In genomic region chr13:3523459-3523858, GRCm38 (mm10) we compare ENCODE assay signal across 12 mouse cellular contexts. TPM values are rescaled to one million over a fixed set of nuclear protein-coding genes. Genes with fewer than 3 reads are reported as not detected.
DNase-seq lines count a peak whose midpoint lies in the region; TF ChIP-seq lines count a peak whose summit lies in the region.
"Had no signal": no experiment of that assay in that cellular context is flagged by ENCODE, and none has a peak within 500 bp of the region (broad histone marks: within the 10 kb centered on the region; RNA-seq: fewer than 3 reads in every experiment).

No protein-coding gene starts in this region.

- intact Hi-C loops in gastrocnemius, postnatal 36 days (cut with DNase I): no loop called here

- TF ChIP-seq CTCF in layer of hippocampus, adult 2 months (conservative IDR thresholded peaks at IDR 0.05): no peak

- H3K4me3 ChIP-seq in layer of hippocampus, adult 2 months: no peak overlapping the region
- H3K4me3 ChIP-seq: embryonic facial prominence, embryonic 15.5 days; liver, embryonic 12.5 days had no signal

- DNase-seq in adrenal gland, postnatal 36 days: peak; percentile 17 to 23
- no peak for DNase-seq in adrenal gland, adult 2 months
- DNase-seq in layer of hippocampus, adult 2 months (ENCODE audit: low spot score in 2 of 2): no peak
- DNase-seq in layer of hippocampus, adult 11-12 months (ENCODE audit: low spot score): no peak
- peak; percentile 64 for DNase-seq in MN1 (ENCODE audit: low spot score)
- DNase-seq in kidney, postnatal 14 days: peak; percentile 66
- DNase-seq in gastrocnemius, postnatal 36 days: no peak
- DNase-seq in urinary bladder, postnatal 36 days (ENCODE audit: low spot score in 2 of 2): no peak
- DNase-seq: adrenal gland, adult 8-10 months; thymus, adult 18-20 months had no signal

- 0 out of 2 replicates have a peak overlapping the region, but pooled peaks have one; percentile 14 for H3K27ac ChIP-seq in layer of hippocampus, adult 2 months
- H3K27ac ChIP-seq: embryonic facial prominence, embryonic 15.5 days; liver, embryonic 12.5 days had no signal

RNA-seq across cellular contexts. Expression of gene Gdi2, which starts 14.4 kb away (rescaled TPM):
- 100 to 1,000 TPM; 356 to 430 TPM for total RNA-seq in adrenal gland, postnatal 36 days (2021)
- 100 to 1,000 TPM; 365 to 399 TPM for total RNA-seq in adrenal gland, adult 2 months (2021)
- polyA plus RNA-seq in adrenal gland, adult 2 months (2012; rRNA removed): 307 and 317 TPM in 2 replicates
- 100 to 1,000 TPM; 277 to 290 TPM for total RNA-seq in layer of hippocampus, adult 2 months (2021)
- total RNA-seq in gastrocnemius, postnatal 36 days (2021): 100 to 1,000 TPM; 121 to 134 TPM

Comparison
In these comparisons a context has a peak if more than half of its experiments do, and no peak if none do; other contexts are left out.
1. DNase-seq: peak in adrenal gland, postnatal 36 days (2 of 2), MN1 (single experiment) and kidney, postnatal 14 days (single experiment); none in adrenal gland, adult 2 months (single experiment), layer of hippocampus, adult 2 months (0 of 2), layer of hippocampus, adult 11-12 months (single experiment), gastrocnemius, postnatal 36 days (0 of 2) and urinary bladder, postnatal 36 days (0 of 2).